Mouse (Mus musculus) ES-Bruce4 (cell line): ENCODE results near the gene Fgfr2.

Source experiments
- CTCF ChIP-seq: IDR thresholded peaks from one replicate; pipeline ENCODE4 v1.8.1; 2011; ENCODE audit warnings: low read depth, low read length
- EP300 ChIP-seq: IDR thresholded peaks from 2 replicates; pipeline ENCODE4 v1.6.1; 2011; ENCODE audit warnings: low read depth, low read length; ENCODE audit not compliant: insufficient read depth
- POLR2A ChIP-seq: IDR thresholded peaks from one replicate; pipeline ENCODE4 v1.8.1; 2011; ENCODE audit warnings: low read length; ENCODE audit not compliant: insufficient read depth

- no peak for TF ChIP-seq POLR2A
- TF ChIP-seq CTCF, result no peak
- no peak for TF ChIP-seq EP300
These were observed 2133.8 kb downstream of the Fgfr2 start for GRCm38 (mm10) chr7:130989371-130989770.
